Mouse (Mus musculus): ENCODE measurements around the gene Lyrm7.

The Lyrm7 gene

DNA sequence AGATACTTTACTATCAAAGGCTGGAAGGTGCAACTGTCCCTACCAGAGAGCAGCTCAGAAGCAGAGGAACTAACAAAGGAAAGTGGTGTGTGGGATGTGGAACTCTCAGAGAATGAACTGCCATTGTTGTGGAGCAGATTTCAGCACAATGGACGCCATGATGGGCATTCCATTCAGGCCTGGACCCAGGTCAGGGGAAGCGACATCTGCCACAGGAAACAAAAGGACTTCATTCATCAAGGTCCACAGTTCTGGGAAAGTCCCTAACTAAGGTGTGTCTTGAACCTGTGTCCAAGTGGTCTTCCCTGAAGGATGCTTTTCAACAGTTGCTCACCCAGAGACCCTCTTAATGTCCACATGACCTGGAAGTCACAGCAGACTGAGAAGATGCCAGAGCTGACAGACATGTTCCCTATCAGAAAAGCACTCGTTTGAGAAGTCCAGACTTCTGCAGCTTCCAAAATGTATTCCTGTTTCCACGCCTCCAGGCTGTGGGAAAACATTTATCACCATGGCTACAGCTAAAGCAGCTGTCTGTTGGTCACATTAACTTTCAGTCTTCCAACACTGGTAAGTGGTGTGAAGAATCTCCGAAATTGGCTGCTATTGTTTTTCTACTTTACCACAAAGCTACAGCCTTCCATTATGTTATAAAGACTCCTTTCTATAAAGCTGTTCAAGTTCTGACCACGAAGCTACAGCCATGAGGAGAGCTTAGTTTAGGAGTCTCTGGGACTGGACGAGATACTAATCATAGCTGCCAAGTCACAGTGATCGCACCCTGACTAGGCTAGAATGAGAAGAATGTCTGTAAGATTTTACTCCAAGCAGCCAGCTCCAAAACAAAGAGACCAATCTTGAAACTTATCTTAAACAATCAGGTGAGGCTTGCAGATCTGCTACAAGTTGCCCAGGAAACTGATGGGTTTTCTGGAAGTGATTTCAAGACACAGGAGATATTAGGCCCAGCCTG is 15.0 kb downstream of the Lyrm7 start:
- peak; percentile 65 for DNase-seq (ENCODE audit: low spot score)

DNA sequence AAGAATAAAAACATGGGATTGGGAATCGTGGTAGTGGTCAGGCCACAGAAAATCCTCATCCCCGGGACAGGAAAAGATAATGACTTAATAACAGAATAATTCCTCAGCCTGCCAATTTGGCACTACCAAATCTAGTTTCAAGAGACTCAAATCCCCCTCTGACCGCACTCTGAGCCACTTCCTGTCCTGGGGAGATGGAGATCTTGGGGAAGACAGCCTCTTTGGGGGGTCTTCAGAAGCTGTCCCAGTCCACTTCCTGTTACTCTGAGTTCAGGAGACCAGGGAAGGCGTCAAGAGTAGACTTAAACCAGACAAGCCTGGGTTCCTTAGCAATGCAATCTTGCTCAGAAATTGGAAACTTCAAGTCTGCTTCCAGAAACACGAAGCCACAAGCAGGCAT is 15.8 kb downstream of the Lyrm7 start:
- DNase-seq (ENCODE audit: low spot score) = no peak

DNA sequence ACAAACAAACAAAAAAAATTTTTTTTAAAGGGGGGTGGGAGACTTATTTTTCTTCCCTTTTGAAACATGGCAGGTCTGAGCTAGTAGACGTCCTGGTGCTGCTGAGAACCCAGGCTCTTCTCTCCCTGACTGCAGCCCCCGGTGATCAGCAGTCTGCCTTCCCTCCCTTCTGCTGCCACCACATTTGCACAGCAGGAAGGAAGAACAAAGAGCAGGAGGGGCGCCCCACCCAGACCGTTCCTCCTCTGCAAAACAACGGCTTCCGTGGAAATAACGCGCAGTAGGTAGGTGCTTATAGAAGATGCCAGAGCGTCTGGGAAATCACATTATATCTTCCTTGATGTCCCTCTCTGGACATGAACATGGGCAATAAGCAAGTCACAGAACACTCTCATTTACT is 16.3 kb downstream of the Lyrm7 start:
- DNase-seq (ENCODE audit: low spot score) = no peak

DNA sequence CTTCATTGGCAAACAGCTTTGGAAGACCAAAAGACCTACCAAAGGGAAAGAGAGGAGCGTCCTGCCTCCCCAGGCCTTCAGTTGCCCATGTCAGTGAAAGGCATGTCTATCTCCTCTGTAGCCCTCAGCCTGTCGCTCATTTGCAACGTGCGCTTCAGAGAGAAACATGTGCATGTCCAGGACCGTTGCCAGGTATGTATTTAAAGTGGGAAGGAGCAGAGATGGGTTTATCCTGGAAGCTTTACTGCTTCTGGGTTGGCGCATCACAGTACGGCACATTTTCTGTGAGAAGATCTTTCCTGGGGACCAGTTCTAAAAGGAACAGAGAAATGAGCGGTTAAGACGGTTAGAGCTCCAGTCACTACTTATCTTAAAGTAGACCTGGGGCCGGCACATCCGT is 19.8 kb downstream of the Lyrm7 start:
- DNase-seq (ENCODE audit: low spot score) = no peak

DNA sequence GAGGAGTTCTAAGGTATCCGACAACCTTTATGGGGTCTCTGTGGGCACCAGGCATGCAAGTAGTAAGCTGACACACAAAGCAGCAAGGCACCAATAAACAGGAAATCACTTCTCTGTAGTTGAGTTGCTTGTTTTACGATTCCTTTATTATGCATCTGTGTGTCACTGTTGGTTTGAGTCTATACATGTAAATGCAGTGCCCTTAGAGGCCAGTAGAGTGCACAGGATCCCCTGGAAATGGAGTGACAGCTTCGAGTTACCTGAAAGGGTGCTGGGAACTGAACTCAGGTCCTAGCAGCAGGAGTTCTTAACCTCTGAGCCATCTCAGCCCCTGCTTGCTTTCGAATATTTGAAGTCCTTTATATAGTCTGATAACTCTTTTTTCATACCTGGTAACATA is 21.0 kb downstream of the Lyrm7 start:
- DNase-seq (ENCODE audit: low spot score) = no peak

DNA sequence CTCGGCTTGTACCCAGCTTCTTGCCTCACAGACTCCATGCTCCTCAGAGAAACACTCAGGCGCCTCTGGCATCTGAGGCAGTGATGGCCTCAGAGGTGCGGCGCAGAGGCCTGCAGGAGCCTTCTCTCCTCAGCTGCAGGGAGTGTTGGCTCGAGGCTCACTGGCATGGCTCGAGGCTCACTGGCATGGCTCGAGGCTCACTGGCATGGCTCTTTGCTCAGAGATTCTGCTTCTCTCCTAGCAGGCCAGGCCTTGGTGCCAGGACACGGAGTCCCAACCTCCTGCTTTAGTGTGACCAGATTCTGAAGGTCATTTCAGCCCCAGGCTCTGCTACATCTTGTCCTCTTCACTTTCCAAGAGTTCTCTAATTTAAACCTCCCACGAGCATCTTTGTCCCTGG is 24.6 kb downstream of the Lyrm7 start:
- DNase-seq (ENCODE audit: low spot score) = no peak

DNA sequence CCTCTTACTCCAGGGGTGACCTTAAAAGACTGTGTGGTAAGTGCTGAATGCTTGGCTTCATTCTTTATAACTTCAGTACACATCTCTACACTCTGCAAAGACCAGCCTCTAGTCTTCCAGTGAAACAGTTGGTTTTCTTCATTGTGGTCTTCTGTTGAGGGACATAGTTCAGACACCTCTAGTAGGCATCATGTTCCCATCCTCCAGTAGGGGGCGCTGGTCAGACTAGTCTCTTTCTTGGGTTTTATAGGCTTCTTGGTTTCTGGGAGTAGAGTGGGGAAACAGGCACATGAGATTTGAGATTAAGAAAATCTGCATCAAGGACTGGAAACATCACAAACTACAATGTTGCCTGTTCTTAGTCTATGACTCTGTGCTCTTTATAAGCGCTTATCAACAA is 26.1 kb downstream of the Lyrm7 start:
- DNase-seq (ENCODE audit: low spot score) = no peak

DNA sequence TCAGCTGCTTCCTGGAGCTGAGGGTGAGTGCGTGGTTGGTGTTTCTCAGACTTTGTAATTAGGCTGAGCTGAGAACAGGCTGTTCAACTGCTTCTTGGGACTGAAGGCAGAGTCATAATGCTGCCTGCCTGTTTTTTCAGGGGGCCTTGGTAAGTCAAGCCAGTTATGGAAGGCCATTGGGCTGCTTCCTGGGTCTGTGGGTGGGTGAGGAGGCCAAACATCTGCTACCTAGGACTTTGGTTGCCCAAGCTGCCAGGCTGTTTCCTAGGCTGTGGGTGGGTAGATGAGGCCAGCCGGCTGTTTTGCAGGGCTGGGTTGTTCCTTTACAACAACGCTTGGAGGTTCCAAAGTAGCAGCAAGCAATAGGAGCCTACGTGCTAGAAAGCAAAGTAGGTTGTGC is 26.9 kb downstream of the Lyrm7 start:
- no peak for DNase-seq (ENCODE audit: low spot score)

DNA sequence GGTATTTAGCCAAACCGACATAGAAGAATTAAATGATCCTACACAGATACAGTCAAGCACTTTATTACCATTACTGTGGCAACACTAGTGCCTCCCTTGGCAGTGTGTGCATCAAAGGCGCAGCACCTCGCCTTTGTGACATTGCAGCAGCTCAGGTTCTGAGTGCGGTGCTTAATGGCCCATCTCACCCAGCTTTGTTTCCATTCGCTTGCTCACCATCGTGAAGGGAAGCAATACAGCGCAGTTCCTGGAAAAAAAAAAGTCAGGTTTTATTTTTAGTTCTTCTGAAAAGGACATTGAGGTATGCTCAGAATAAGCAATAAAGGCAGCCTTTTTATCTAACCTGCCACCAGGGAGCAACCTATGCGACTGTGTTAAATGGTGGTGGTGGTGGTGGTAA is 33.9 kb downstream of the Lyrm7 start:
- DNase-seq (ENCODE audit: low spot score) = no peak

DNA sequence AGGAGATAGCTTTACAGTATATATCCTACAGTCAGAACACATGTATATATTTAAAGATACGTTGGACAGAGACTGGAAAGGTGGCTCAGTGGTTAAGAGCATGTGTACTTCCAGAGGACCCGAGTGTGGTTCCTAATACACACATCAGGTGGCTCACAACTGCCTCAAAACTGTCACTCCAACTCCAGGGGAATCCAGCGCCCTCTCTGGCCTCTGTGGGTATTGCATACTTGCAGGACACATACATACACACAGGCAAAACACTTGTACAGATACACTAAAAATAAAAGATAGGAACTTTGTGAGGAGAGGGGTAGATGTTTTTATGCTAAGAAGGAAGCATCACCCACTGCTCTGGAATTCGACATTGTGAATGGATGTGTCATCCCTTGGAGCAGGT is 34.9 kb downstream of the Lyrm7 start:
- no peak for DNase-seq (ENCODE audit: low spot score)

DNA sequence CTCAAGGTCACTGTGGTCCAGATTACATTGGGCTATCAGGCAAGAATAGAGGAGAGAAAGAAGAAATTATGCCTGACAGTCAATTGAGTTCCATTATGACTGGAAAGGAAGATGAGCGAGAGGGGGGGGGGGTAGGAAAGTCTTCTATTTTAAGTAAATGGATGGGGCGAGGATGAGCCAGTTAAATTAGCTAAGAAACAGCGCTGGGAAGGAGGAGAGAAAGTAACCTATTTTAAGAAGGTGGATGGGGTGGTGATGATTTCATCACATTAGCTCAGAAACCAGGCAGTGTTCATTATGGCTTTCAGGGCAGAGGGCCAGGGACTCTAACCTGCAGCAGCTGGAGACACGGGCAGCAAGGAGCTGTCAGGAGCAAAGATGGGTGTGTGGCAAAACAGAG is 37.2 kb downstream of the Lyrm7 start:
- no peak for DNase-seq (ENCODE audit: low spot score)

DNA sequence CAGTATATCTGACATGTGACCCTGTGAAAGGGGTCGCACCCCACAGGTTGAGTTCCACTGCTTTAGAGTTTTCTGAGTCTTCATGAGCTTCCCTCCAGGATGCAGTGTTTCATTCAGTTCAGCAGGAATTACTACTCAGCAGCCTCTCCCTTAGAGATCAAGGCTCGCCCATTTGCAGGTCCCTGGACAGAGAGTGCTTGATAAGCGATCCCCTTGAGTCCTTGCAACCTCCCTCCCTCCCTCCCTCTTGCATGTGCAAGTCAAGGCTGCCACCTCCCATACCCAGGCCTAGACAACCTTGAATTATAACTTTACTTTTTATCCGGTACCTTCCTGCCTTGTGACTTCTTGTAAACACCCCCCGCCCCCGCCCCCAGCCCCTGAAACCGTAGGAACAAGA is 41.2 kb downstream of the Lyrm7 start:
- no peak for DNase-seq (ENCODE audit: low spot score)

DNA sequence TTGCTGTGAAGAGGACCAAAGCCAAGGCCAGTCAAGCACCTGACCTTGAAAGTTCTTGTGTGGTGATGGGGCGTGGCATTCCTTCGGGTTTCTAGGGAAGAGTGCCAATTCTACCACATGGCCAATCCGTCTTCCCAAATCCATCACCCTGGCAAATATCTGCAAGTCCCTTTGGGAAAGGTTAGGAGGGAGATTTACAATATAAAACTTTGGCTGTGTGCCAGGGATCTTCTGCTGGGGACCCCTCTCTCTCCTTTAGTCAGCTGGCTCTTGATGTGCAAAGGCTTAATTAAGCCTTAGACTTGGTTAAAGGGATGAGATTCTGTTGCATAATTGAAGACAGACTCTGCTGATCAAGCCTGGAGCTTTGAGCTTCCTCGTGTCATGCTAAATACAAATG is 43.3 kb downstream of the Lyrm7 start:
- no peak for DNase-seq (ENCODE audit: low spot score)

DNA sequence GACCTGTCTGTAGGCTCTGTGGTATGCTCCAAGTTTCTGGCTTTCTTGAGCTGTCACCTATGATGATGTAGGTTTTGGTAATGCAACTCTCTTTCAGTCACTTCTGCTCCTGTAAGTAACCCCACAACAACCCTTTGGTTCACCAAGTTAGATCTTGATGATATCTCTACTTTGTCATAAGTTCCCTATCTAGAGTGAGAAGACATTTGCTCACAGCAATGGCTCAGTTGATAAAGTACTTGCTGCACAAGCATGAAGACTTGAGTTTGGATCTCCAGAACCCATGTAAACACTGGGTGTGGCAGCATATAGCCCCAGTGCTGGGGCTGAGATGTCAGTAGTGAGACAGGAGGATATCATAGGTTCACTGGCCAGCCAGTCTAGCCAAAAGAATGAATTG is 45.1 kb downstream of the Lyrm7 start:
- no peak for DNase-seq (ENCODE audit: low spot score)

DNA sequence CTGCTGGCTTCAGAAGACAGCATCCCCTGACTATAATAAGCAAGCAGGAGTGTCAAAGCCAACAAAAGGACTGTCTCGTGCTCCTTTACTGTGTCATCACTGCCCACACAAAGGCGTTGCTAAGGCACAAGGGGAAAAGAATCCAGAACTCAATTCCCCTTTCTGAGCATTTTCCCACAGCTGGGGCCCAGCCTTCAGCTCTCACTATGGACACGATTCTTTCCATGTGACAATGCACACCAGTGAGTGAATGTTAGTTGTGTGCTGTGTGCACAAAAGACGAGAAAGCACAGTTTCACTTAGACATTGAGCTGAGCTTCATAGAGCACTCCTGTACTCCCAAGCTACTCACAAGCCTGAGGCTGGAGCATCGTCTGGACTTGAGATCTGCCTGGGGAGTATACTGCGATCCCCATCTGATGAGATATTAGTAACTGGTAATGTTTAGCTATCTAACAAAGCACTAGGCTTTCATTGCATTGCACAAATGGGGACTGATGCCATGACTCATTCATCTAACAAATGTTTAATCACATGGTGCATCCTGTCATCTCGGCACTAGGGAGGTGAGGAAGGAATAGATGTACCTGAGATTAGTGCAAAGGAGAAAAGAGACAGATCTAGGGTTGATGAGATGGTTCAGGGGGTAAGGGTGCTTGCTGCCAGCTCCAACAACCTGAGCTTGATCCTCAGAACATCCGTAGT is 47.8 kb downstream of the Lyrm7 start:
- DNase-seq (ENCODE audit: low spot score) = peak; percentile 86

DNA sequence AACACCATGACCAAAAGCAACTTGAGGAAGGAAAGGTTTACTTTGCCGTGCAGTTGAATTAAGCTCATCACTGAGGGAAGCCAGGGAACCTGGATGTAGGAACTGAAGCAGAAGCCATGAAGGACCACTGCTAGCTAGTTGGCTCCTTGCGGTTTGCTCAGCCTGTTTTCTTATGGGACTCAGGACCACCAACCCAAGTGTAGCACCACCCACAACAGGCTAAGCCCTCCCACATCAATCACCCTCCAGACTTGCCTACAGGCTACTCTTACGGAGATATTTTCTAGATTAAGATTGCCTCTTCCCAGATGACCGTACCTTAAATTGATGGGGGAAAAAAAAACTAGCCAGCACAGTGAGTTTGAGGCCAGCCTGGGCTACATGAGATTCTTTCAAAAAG is 48.4 kb downstream of the Lyrm7 start:
- DNase-seq (ENCODE audit: low spot score) = peak; percentile 44

DNA sequence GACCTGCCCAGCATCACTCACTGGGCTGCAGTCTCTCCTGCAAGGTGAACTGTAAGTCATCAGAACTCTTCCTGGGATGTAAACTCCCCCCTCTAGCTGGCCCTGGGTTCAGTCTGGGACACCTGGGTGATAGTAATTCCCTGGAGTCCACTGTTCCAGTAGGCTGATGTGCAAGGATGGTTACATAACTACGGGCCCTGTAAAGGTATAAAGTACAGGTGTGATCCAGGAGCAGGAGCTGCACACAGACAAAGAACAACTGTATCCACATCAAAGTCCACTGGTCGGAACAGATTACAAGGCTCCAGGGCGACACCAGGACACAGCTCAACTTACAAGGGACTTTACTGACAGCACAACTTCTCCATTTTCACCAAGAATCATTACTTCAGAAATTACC is 49.7 kb downstream of the Lyrm7 start:
- DNase-seq (ENCODE audit: low spot score) = no peak

DNA sequence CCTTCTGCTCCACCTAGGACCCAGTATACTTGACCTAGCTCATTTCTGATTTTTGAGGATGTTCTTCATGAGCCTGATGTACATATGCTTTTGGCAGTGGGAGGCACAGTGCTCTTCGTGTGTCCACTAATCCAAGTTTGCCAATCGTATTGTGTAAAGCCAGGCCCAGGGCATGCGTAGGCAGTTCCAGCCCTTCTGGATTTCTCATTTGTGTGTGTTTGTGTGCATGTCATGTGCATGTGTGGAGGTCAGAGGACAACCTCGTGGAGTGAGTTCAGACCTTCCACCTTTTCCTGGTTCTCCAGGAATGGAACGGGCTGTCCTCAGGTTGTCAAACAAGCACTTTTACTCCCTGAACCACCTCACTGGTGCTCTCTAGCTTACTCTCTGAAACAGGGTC is 51.1 kb downstream of the Lyrm7 start:
- DNase-seq (ENCODE audit: low spot score) = no peak

DNA sequence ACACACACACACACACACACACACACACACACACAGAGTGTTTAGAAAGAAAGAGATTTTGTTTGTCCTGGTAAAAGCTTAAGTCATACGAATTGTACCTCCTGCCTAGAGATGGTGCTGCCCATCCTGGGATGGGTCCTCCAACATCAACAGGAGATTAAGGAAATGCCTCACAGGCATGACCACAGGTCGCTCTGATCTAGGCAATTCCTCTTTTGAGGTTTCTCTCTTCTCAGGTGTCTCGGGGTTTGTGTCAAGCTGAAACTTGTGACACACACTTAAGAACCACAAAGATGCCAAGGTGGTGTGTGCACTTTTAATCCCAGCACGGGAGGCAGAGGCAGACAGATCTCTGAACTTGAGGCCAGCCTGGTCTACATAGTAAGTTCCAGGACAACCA is 52.5 kb downstream of the Lyrm7 start:
- no peak for DNase-seq (ENCODE audit: low spot score)

DNA sequence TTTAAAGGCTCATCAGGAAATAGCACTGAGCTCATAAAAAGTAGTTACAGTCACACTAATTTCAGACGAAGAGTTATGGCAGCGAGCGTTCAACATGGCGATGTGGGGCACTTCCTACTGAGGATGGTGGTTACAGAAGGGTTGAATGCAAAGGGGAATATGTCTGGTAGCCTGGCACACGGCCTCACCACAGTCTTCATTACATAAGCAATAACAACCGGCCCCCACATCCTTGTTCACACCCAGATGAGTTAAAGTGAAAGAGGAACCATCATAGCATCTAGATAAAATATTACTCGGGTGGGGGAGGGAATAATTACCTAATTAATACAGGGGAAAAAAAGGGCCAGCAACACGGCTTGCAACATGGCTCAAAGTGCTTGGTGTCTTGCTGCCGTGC is 53.0 kb downstream of the Lyrm7 start:
- no peak for DNase-seq (ENCODE audit: low spot score)

DNA sequence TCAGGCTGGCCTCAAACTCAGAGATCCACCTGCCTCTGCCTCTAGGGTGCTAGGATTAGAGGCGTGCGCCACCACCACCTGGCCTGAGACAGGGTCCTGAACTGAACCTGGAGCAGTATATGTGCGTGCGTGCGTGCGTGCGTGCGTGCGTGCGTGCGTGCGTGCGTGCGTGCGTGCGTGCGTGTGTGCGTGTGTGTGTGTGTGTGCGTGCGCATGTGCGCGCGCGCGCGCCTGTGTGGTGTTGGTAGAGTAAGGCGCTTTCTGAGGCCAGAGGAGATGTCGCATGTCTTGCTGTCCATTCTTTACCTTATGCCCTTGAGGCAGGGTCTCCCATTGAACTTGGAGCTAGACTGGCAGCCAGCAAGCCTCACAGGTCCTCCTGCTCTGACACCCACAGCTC is 53.8 kb downstream of the Lyrm7 start:
- DNase-seq (ENCODE audit: low spot score) = no peak

DNA sequence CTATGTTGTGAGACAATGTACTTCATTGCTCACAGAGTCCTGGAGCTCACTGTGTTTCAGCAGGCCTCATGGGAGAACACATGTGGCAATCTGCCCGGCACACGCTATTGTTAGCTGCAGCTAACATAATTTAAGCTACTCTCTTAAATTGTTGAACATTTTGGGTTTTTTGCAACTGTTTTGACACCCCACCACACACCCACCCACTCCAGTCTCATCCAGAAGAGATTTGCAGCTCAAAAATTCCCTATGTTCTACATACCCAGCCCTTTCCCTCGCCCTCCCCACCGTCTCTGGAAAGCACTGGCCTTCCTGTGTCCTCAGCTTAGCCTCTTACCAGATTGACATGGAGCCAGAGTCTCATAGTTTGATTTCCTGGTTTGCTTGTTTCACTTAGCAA is 55.5 kb downstream of the Lyrm7 start:
- DNase-seq (ENCODE audit: low spot score) = no peak

DNA sequence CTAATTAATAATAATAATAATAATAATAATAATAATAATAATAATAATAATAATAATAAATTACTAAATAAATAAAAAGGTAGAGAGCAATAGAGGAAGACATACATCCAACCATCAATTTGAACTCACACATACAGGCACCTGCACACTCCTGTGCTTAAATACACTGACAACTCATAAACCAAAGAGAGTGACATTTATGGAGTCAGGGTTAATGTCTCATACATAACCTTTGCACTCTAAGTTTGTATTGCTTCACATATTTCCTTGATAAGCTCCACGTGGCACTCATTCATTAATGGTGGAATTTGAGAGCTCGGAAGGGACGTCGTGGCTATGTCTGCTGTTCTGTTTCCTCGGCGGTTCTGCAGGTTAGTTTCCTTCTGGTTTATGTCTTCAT is 58.1 kb downstream of the Lyrm7 start:
- no peak for DNase-seq (ENCODE audit: low spot score)
